Mouse (Mus musculus) left cerebral cortex, postnatal 36 days (tissue): ENCODE results near the gene Shisal2a. TPM values are rescaled to one million over a fixed set of nuclear protein-coding genes. Genes with fewer than 3 reads are reported as not detected.
"Not testable (repeated sequence)": the region's sequence is repeated elsewhere in the genome, so short reads cannot be mapped to it uniquely, and the experiment has no call there.

ENCODE experiments used
- DNase-seq, 2 experiments: peaks; one replicate each; pipeline ENCODE4 v3.0.0; 2021 to 2022; ENCODE audit warnings: low spot score in 2 of 2, mixed read lengths in 1 of 2
- intact Hi-C: fragments of 180-260 bp; cut with DNase I; formaldehyde crosslinking; loops from one replicate; pipeline ENCODE4 v1.15.1; 2025
- total RNA-seq, 2 experiments: library from RNA; stranded (reverse); gene quantifications; 2 replicates each; pipeline ENCODE4 v1.2.3; 2021

Shisal2a gene
- total RNA-seq, 2 experiments from 2014 or later, result not detected

DNA sequence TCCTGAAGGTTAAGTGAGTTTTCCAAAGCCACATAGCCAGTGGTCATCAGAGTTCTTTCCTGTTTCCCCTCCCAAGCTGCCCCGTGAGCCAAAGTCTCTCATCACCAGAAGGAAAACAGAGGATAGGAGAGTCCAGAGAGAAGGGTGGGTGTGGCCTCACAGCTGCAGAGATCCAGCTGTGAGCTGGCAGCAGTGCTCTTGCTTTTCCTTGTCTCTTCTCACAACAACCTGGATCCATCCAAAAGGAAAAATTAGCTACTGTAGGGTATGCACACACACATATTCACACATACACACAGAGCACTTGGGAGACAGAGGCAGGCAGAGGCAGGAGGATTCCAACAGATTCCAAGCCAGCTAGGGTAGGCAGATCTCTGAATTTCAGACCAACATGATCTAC is 2.9 kb upstream of the Shisal2a start:
- no peak for DNase-seq
- intact Hi-C loops, result no loop called here

DNA sequence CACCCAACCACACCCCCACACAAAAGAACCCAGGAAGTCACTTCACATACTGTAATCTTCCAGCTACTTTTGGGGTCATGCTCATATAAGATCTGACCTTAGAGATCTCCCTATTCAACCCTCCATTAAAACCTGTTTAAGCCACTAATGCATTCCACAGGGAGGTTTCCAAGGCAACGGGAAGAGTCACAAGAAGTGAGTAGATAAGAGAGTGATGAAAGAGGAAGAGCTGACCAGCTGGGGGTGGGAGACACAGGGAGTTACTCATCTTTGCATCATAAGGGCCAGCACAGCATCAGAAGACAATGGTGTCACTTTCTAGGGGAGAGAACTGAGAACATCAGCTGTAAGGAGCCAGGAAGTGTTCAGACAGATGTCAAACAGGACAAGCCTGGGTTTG is 3.0 kb downstream of the Shisal2a start:
- intact Hi-C loops, result no loop called here
- no peak for DNase-seq

DNA sequence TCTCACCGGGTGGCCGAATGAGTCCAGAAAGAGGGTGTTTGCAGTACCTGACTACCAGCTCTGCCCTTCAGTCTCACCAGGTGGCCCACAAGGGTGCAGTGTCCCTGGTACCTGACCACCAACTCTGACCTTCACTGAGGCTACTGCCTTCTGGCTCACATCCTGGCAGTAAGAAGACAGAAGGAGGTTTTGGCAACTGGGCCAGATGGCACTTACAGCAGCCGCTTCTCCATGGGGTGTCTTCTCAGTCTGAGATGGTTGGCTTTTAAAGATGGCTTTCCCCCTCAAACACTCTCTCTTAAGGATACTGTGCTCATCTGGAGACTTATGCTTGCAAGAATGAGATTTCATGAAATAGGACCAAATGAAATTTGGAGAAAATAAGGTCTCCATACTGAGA is 3.7 kb downstream of the Shisal2a start:
- no peak for DNase-seq
- intact Hi-C loops, result no loop called here

DNA sequence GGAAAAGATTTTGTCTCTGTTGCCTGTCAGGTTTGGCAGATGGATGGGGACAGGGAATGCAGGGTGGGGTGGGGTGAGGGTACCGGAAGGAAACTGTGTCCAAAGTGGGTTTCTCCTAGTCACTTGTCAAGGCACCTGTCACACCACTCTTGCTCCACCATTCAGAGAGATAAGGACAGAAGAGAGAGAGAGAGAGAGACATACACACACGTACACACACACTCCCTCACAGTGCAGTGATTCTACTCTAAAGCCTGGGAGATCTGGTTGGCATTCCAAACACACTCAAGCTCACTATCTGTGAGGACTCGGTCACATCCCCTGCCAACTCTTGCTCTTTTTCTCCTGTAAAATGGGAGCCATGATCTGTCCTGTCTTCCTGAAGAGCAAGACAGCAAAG is 11.0 kb downstream of the Shisal2a start:
- intact Hi-C loops, result no loop called here

DNA sequence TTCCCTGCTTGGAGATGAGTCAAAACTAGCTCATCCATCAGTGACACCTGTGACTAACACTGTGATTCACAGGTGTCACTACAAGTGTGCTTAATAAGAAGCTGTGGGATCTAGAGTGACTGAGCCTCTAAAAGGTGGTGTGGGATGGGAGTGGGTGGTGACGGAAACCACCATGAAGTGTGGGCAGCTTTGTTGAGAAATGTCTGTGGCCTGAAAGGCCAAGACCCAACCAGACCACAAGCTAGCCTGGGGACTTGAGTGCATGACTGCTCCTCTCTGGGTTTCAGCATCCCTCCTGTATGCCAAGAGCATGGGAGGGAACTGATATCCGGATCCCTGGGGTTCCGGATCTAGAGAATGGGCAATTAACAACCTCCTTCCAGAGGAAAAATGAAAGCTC is 11.7 kb downstream of the Shisal2a start:
- no peak for DNase-seq
- intact Hi-C loops, result no loop called here

More for the DNA sequence above, 11.0 kb downstream of the Shisal2a start:
- no peak for DNase-seq

DNA sequence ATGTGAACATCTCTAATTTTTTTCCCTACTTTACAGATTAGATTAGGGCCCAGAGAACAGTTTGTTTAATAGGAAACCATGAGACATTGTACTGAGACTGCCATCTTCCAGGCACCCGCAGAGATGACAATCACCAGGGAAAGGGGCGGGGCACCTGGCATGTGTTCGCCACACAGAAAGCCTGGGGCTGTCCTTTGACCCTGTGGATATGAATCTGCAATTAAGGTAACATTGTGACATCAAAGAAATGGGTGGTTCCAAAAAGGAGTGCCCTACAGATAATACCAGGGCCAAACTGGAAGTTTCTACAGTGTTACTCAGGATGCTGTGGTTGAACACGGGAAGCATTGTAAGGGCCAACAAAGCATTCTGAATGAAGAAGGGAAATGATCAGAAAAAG is 12.7 kb downstream of the Shisal2a start:
- no peak for DNase-seq
- intact Hi-C loops, result no loop called here

DNA sequence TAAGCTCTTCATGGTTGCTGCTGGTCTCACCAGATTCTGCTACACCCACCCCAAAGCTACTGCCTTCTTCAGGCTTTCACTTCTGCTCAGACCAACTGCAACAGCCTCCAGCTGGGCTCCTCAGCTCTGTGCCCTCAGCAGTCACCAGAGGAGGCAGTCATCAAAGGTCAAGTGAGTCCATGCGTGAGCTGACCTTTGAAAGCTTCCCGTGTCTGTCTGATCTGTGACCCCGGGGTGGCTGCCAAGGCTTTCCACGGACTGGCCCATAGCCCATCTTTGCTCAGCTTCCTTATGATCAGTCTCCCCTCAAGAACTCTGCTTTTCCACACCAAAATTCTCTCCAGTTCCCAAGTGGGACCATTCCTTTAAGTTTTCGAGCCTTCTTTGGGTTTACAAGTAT is 13.9 kb downstream of the Shisal2a start:
- DNase-seq, result no peak
- intact Hi-C loops, result no loop called here

DNA sequence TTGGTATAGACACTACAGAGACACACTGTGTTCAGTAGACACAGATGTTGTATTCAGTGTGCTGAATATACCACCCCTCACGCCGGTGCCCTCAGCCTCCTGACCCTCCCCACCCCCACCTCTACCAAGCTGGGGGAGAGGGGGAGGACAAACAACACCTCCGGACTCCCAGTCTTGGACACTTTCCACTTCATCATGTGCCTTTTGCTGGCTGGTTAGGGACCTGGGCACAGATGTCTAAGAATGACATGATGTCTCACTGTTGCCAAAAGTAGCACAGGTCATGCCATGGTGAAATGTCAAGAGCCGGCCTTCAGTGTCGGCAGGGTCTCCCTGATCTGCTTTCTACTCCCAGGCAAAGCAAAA is 19.1 kb downstream of the Shisal2a start:
- intact Hi-C loops, result no loop called here

DNA sequence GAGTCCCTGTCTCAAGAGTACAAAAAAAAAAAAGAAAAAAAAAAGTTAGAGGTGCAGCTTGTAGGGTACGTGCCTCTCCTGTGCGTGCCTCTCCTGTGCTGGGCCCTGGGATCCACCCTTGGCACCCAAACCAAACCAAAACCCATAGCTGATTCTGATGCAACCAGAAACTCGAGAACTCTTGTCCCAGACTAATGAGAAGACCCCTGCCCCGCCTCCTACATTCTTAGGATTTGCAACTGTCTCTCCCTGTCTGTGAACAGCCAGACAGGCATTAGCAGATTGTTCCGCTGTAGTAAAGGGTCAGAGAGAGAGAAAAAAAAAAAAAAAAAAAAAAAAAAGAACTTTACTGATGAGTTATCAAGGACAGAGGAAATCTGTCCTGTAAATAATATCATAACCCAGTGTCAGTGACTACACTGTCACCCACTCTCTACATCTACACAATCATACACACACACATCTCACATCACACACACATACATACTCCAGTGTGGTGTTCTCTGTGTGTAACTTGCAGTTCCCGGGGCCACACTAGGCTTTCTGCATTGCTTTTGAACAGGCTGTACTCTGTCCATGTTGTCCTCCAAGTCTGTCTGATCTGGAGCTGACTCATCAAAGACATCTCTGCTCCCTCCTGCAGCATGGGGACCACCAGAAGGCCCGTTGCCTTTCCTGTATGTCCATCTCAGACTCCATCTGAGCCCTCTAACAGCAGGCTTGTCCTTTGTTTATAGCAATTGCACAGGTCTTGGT is 19.6 kb downstream of the Shisal2a start:
- intact Hi-C loops, result no loop called here
- DNase-seq, result no peak

More for the DNA sequence above, 19.1 kb downstream of the Shisal2a start:
- DNase-seq, result no peak

DNA sequence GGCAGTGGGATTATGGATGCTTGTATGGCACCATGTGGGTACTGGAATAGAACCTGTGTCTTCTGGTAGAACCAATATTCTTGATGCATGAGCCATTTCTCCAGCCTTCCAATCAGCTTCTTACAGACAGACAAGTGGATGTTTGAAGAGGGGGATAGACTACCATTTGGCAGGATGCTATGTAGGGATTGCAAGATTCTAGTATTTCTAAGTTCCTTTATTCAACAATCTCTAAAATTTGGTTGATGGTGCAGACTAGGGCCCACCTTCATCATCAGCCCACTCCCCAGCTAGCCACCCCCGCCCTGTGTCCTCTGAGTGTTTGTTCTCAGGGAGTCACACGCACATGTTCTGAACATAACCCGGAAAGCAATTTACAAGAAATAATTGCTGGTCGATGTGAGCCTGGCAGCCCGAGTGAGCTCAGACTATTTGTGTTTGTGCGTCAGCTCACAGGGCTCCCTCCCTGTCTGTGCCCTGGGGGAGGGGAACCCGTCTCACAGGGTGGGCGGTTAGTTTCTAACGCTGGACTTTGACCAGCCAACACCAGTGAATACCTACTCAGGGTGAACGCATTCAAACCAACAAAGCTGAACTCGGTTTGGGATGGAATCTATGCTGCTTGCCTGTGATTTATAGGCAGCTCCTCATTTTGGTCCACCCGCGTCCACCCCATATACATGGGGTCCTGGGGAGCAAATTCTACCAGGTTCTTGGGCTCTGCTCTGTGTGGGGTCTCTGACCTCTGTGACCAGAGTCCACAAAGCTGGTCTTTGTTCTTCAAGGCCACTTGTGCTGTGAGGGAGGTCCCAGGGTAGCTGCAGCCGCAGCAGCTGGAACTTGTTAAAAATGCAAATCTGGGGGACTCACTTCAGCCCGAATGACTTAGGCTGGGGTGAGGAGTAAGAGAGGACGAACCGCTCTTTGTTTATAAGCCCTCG is 20.6 kb downstream of the Shisal2a start:
- no peak for DNase-seq

DNA sequence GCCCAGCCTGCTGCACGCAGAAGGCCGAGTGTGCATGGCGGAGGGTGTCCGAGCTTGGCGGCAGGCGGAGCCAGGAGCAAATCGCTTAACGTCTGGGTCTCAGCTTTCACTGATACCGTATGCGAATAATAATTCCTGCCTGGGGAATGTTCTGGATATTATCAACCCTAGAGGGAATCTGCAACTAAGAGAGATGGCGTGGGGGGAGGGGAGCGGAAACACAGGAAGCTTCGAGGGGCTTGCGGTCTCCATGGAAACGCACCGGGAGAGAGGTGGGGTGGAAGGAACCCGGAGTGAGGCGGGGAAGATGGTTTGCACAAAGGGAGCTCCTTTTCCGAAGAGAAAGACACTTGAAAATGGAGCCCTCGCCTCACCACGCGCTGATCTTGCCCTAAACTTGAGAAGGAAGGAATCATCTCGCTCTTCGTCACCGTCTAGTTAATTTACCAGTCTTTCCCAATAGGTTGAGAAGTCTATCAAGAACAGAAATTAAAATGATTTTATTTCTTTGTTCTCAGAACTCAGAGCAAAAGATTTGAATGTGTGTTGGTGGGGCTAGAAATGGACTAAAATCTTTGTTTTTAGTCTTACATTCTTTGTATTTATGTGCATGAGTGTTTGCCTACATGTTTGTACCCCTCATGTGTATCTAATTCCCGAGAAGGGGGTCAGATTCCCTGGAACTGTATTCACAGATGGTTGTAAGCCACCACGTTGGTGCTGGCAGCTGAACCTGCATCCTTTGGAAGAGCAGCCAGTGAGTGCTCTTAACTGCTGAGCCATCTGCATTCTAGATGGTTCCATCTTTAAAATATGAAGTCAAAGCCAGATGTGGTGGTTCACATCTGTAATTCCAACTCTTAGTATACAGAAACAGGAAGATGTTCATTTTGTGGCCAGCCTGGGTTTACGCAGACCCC is 22.8 kb downstream of the Shisal2a start:
- intact Hi-C loops, result no loop called here
- DNase-seq, result peak; percentile 10 to 55

More for the DNA sequence above, 20.6 kb downstream of the Shisal2a start:
- intact Hi-C loops, result no loop called here

DNA sequence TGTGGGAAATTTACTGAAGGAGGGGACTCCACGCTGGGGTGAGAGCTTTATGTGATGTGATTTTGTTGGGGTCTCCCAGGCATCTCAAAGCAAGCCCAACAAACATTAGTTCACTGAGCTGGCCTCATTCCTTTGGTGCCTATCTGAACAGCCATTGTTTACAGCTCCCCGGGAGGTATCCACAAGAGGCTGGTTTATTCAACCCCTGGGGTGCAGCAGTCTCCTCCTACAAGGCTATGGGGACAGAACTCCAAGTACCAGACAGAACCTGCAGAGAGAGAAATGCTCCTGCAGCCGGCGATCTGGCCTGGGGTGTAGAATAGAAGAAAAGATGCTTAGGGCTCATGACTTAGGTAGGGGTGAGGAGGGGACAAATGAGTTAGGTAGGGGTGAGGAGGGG is 24.7 kb downstream of the Shisal2a start:
- no peak for DNase-seq
- intact Hi-C loops, result loop anchor here (5.0 kb wide), 1 partner anchor 99 kb away; the partner anchor contains the start of gene Tut4

DNA sequence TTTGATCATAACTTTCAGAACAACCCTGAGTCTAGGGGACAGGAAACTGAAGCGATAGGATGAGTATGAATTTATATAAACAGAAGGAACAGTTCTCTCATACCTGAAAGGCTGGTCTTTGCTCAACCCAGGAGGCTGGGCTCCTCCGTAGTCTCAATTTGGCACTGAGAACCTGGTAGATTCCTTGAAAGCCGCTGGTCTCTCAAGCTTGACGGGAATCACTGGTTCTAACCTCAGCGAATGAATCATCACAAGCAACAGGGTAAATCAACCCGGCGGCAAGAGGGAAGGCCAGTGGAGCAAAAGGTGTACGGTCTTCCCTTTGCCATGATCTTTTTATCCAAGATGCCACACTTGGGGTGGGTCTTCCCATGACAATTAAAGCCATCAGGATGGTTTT is 25.7 kb downstream of the Shisal2a start:
- intact Hi-C loops, result loop anchor here (5.0 kb wide), 1 partner anchor 100 kb away; the partner anchor contains the start of gene Tut4
- no peak for DNase-seq

DNA sequence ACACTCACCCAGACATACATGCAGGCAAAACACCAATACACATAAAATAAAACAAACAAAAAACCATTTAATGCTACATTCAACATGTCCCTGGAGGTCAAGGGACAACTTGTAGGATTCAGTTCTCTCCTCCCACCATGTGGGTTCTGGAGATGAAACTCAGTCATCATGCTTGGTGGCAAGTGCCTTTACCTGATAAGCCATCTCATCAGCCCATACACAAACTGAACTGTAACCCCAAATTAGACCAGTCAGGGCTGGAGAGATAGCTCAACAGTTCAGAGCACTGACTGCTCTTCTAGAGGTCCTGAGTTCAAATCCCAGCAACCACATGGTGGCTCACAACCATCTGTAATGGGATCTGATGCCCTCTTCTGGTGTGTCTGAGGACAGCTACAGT is 29.6 kb downstream of the Shisal2a start:
- intact Hi-C loops, DNase-seq: not testable (repeated sequence)

DNA sequence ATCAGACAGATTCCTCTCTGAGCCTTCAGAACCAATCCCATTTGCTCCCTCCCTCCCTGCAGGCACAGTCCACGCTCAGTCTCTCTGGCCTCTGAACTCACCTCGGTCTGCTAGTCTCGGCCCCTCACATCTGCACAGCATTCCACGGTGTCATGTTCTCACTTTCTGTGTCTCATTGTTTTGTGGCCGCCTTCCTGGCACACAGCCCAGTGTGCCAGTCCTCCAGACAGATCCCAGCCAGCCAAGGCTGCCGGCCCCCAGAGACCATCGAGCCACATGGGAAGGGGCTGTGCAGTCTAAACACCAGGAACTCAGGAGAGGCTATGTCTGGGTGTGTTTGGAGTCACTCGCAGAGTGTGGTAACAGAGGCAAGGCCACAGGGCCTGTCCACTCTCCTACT is 32.3 kb downstream of the Shisal2a start:
- no peak for DNase-seq
- intact Hi-C loops, result no loop called here

DNA sequence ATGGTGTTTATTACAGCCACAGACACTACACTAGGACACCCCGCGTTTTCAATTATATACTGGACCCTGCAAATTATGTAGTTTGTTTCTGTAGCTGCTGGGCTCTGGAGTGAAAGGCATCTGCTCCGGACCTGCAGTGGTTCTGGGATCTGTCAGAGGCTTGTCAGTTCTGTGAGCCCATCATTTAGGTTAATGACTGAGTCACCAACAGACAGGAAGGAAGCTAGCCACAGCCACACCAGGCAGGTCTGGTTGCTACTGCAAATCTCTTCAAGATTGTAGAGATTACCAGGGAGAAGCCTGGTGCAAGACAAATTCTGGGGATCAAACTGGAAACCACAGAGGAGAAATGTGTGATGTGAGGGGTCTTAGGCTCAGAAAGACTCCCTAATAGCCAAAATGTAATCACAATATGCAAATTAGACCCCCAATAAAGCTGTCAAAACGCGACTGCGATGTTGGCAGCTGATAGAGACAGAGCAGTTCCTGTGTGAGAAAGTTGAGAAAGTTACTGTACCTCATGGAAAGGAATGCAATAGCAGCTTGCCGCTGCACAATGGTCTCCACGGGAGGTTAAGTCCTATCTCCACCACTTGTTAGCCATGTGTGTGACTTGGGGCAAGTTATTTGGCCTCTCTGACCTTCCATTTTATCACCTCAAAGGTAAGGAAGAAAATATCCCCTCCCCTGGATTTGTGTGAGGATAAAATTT is 33.2 kb downstream of the Shisal2a start:
- intact Hi-C loops, result no loop called here
- no peak for DNase-seq

DNA sequence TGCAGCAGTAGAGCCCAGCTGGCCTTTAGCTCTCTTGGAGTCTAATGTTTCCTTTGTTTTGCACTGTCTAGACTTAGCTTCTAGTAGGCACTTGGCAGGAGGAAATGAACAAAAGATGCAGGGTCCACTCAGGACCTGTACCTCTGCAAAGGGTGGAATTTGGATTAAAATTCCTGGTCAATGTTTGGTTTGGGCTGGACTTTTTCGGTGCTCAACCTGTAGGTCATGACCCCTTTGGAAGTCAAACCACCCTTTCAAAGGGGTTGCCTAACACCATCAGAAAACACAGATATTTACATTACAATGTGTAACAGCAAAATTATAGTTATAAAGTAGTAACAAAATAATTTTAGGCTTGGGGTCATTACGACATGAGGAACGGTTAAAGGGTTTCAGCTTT is 34.1 kb downstream of the Shisal2a start:
- intact Hi-C loops, result no loop called here
- no peak for DNase-seq

DNA sequence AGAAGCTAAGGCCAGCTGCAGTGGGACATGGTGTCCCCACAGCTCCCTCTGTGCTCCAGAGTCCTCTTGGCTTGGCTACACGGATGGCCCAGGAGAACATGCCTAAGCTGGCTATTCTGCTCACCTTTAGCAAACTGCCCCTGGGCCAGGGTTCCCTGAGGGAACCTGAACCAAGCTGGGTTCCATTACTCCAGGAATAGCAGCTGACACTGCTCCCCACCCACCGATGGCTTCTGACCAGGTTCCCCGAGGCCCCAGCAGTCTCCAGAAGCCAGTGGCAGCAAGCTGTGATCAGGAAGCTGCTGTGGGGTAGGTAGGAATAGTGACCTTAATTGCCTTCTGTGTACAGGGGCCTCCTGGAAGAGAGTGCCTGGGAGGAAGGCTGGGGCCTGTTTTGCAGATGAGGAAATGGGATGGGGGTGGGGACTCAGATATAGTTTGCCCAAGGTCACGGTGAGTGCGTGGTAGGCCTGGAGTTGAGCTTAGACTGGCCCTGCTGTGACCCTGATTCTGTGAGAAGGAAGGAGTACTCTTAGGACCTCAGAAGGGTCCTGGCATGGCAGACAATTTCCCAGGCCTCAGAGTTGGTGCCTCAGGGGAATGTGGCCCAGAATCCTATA is 34.8 kb downstream of the Shisal2a start:
- intact Hi-C loops, result no loop called here
- no peak for DNase-seq

DNA sequence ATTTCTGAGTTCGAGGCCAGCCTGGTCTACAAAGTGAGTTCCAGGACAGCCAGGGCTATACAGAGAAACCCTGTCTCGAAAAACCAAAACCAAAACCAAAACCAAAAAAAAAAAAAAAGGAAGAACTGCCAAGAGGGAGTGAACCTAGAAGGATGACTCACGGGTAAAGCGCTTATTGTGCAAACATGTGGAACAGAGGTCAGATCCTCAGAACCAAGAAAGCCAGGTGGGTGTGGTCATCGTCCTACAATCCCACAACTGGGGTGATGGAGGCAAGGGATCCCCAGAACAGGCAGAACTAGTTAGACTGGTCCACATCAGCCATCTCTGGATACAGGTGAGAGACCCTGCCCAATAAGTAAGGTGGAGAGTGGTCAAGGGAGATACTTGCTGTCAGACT is 36.0 kb downstream of the Shisal2a start:
- DNase-seq, result no peak
- intact Hi-C loops, result no loop called here
